Mouse (Mus musculus): Measurements from ENCODE around the gene Hkdc1.

DNA sequence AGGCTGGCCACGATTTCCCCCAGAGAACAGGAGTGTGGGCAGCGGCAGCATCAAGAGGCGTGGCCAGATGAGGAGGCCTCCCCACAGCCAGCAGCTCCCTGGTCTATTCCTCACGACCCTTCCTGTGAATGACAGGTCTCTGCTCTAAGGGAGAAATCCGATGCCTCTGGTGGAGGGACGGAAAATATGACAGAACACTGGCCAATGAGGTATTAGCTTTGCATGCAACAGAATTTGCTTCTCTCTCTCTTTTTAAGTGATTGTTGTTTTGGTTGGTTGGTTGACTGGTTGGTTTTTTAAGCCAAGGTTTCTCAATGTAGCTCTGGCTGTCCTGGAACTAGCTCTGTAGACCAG is 86.9 kb downstream of the Hkdc1 start:
- TF ChIP-seq CTCF (IDR thresholded peaks at IDR 0.05; ENCODE audit: low read depth) (no peak), EP300 (IDR thresholded peaks at IDR 0.05; ENCODE audit: low read depth) (no peak)

Measured in heart, postnatal 0 days (tissue).